Mouse (Mus musculus): ENCODE data around the gene Srek1ip1. TPM values are rescaled to one million over a fixed set of nuclear protein-coding genes. Genes with fewer than 3 reads are reported as not detected.

Gene Srek1ip1
- polyA plus RNA-seq, 1 experiment = 16.7 TPM

GRCm38 (mm10) chr13:104886308-104887032, 94.2 kb downstream of the Srek1ip1 start:
- Histone ChIP-seq H3K4me1 (ENCODE audit: control insufficient read depth, insufficient read depth, low read length) (no peaks in the 10 kb centered on the region), H3K27ac (ENCODE audit: insufficient read depth, low read length) (no peak overlapping the region), H3K27me3 (ENCODE audit: control insufficient read depth, insufficient read depth, low read length) (no peaks in the 10 kb centered on the region; the same call in 1 of the 2 replicates), H3K4me3 (replicated peaks; ENCODE audit: insufficient read depth, low read depth, low read length) (no peak overlapping the region)
- TF ChIP-seq POLR2A (IDR thresholded peaks at IDR 0.05; ENCODE audit: borderline replicate concordance, insufficient read depth, low read length) (no peak), CTCF (IDR thresholded peaks at IDR 0.05; ENCODE audit: borderline replicate concordance, insufficient read depth, low read depth, low read length) (no peak)
- WGBS = 82% methylated on average over 8 of the region's 8 CpGs
- no peak for DNase-seq

Other genes with a start within 250 kb of the Srek1ip1 start
- 15.2 and 16.4 TPM in 2 replicates for gene Cwc27, start 24.7 kb downstream of the Srek1ip1 start, polyA plus RNA-seq (2012; rRNA removed)
- 0.13 and 0.23 TPM in 2 replicates for gene Shisal2b, start 71.4 kb downstream of the Srek1ip1 start, polyA plus RNA-seq (2012; rRNA removed)